Comparison of ENCODE assay signal across 16 mouse cellular contexts in the genomic region with DNA sequence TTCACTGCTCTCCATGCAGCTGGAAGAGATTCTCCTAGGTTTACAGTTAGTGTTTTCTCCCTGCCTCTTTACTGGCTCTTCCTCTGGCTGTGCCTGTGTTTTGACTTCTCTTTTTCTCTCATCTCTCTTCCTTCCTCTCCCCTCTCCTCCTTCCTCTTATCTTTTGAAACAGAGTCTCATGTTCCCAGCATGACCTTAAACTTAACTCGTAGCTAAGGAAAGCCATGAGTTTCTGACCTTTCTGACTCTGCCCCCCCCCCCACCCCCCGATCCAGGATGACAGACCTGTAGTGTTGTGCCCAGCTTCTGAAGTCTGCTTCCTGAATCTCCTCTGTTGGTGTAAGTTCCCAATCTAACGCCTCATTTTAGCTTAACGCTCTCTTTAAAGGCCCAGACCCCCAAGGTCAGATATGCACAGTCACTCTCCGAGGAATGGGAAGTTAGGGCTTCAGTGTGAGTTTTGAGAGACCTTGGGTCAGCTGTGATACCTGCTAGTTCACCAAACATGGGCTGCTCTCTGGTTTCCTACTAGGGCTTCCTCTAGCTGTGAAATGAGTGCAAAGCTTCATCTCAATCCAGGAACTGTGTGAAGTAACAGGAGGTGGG. TPM values are rescaled to one million over a fixed set of nuclear protein-coding genes. Genes with fewer than 3 reads are reported as not detected.
DNase-seq lines count a peak whose midpoint lies in the region; ATAC-seq lines count a peak whose summit lies in the region.
"Had no signal": no experiment of that assay in that cellular context is flagged by ENCODE, and none has a peak within 500 bp of the region (broad histone marks: within the 10 kb centered on the region; RNA-seq: fewer than 3 reads in every experiment).

No protein-coding gene starts in this region.

- no peak overlapping the region for H3K4me3 ChIP-seq in heart, embryonic 13.5 days
- no peak overlapping the region for H3K4me3 ChIP-seq in liver, embryonic 12.5 days
- H3K4me3 ChIP-seq: forebrain, embryonic 13.5 days had no signal

- no peak for ATAC-seq in heart, embryonic 13.5 days (ENCODE audit: extremely low read depth, insufficient number of reproducible peaks, low FRiP score, low TSS enrichment)
- ATAC-seq in liver, embryonic 12.5 days: peak; percentile 52; the same call in 1 of the 2 replicates
- peak; percentile 62 for ATAC-seq in common myeloid progenitor, adult 5-6 weeks (replicated peaks; ENCODE audit: low read depth, poor library complexity, severe bottlenecking)
- peak; percentile 58 for ATAC-seq in megakaryocyte progenitor cell, adult 5-6 weeks (replicated peaks; ENCODE audit: poor library complexity)
- ATAC-seq: forebrain, embryonic 13.5 days; Patski had no signal

- H3K27ac ChIP-seq in heart, embryonic 13.5 days (replicated peaks): peak overlapping the region; percentile 51
- peak overlapping the region; percentile 67 for H3K27ac ChIP-seq in liver, embryonic 12.5 days
- H3K27ac ChIP-seq: forebrain, embryonic 13.5 days; hindbrain, embryonic 14.5 days; liver, embryonic 14.5 days had no signal

- H3K9ac ChIP-seq in heart, embryonic 13.5 days: no peak overlapping the region
- H3K9ac ChIP-seq in liver, embryonic 12.5 days: peak overlapping the region; percentile 12; the same call in 1 of the 2 replicates
- H3K9ac ChIP-seq: forebrain, embryonic 13.5 days; hindbrain, embryonic 14.5 days; liver, embryonic 14.5 days had no signal

- no peak for DNase-seq in heart, adult 18-20 months
- no peak for DNase-seq in liver
- no peak for DNase-seq in layer of hippocampus, adult 8-10 months (ENCODE audit: low spot score in 2 of 2)
- DNase-seq: adrenal gland, adult 8-10 months; cerebellum, adult 8-10 months; gastrocnemius, postnatal 14 days; kidney, postnatal 10 days; left cerebral cortex, postnatal 4 days had no signal

- H3K9me3 ChIP-seq in heart, embryonic 13.5 days: no peaks in the 10 kb centered on the region
- no peaks in the 10 kb centered on the region for H3K9me3 ChIP-seq in liver, embryonic 12.5 days (replicated peaks)
- H3K9me3 ChIP-seq: forebrain, embryonic 13.5 days had no signal

- no peak overlapping the region for H3K4me2 ChIP-seq in heart, embryonic 13.5 days
- H3K4me2 ChIP-seq in liver, embryonic 12.5 days: peak overlapping the region; percentile 12; the same call in 1 of the 2 replicates
- H3K4me2 ChIP-seq: forebrain, embryonic 13.5 days; hindbrain, embryonic 14.5 days had no signal

- H3K27me3 ChIP-seq in heart, embryonic 13.5 days (replicated peaks): no peaks in the 10 kb centered on the region
- 0 out of 2 replicates have a peak, but pooled peaks cover 10% of the 10 kb centered on the region for H3K27me3 ChIP-seq in liver, embryonic 12.5 days (replicated peaks)
- H3K27me3 ChIP-seq: forebrain, embryonic 13.5 days; Patski had no signal

- WGBS in heart, embryonic 13.5 days: 22% methylated on average over 5 of the region's 5 CpGs
- 6% methylated on average over 5 of the region's 5 CpGs for WGBS in liver, embryonic 12.5 days (ENCODE audit: insufficient replicate concordance)

- H3K36me3 ChIP-seq in heart, embryonic 13.5 days: no peaks in the 10 kb centered on the region
- no peaks in the 10 kb centered on the region for H3K36me3 ChIP-seq in liver, embryonic 12.5 days

- H3K4me1 ChIP-seq in heart, embryonic 13.5 days: peaks cover 25% of the 10 kb centered on the region
- H3K4me1 ChIP-seq in liver, embryonic 12.5 days: peaks cover 38% of the 10 kb centered on the region

RNA-seq across cellular contexts. Expression of gene Tspan18, which starts 11.5 kb away (rescaled TPM):
- 41.7 and 43.2 TPM in 2 replicates for polyA plus RNA-seq in heart, embryonic 13.5 days (2015; fragmentation: Nextera tagmentation; extraction: Ambion mirVana)
- total RNA-seq in heart, adult 18-20 months (2021): 10 to 100 TPM; 11.7 to 13.3 TPM
- 6.2 and 6.4 TPM in 2 replicates for polyA plus RNA-seq in liver, embryonic 12.5 days (2016; fragmentation: Nextera tagmentation; extraction: Ambion mirVana)
- total RNA-seq in common myeloid progenitor, adult 5-6 weeks (2017): 0.24 and 1.1 TPM in 2 replicates
- 0.39 TPM in 1 of 2 replicates, not detected in the other for total RNA-seq in megakaryocyte progenitor cell, adult 5-6 weeks (2015)
- not detected in 2 replicates for total RNA-seq in megakaryocyte progenitor cell, adult 5-6 weeks (2017)
- 10 to 100 TPM; 20.9 to 31.4 (median 27.3) TPM for total RNA-seq in layer of hippocampus, adult 8-10 months (2022)
